Comparison of ENCODE assay signal across 19 mouse cellular contexts in the genomic region with DNA sequence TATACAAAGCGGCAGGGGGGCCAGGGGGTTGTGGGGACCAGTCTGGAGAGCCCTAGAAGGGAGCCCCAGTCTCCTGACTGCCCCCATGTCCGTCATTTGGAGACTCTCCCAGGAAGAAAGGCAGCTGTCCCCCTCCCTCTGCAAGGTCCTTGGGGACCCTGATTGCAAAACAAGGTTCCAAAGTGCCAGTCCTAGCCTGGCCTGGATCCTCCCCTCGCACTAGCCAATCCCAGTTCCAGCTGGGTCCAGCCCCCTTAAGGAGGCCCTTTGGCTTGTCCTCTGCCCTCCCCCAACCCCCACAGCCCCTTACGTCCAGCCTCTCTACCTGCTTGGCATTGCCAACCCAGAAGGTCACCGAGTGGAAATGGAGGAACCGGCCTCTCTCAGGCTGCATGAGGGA. TPM values are rescaled to one million over a fixed set of nuclear protein-coding genes. Genes with fewer than 3 reads are reported as not detected.
DNase-seq lines count a peak whose midpoint lies in the region; ATAC-seq lines count a peak whose summit lies in the region.
"Had no signal": no experiment of that assay in that cellular context is flagged by ENCODE, and none has a peak within 500 bp of the region (broad histone marks: within the 10 kb centered on the region; RNA-seq: fewer than 3 reads in every experiment).

No protein-coding gene starts in this region.

- no peaks in the 10 kb centered on the region for H3K4me1 ChIP-seq in heart, embryonic 11.5 days (ENCODE audit: control insufficient read depth, insufficient read depth, low read length)
- peaks cover 14% of the 10 kb centered on the region; the same call in 1 of the 2 replicates for H3K4me1 ChIP-seq in liver, embryonic 12.5 days
- H3K4me1 ChIP-seq: intestine, embryonic 15.5 days; limb, embryonic 12.5 days had no signal

- peak; percentile 67 for DNase-seq in adrenal gland, postnatal 10 days
- no peak for DNase-seq in adrenal gland, adult 18-20 months (ENCODE audit: low spot score in 2 of 2)
- peak; percentile 28 to 29 for DNase-seq in heart, adult 9 months (ENCODE audit: low spot score in 2 of 2)
- DNase-seq in kidney, adult 8-10 months = peak; percentile 81 to 85
- DNase-seq in embryo, embryonic 10.5 days (ENCODE audit: low spot score) = no peak
- DNase-seq in ovary, postnatal 10 days (ENCODE audit: low spot score) = no peak
- DNase-seq: cerebellum, postnatal 14 days; midbrain, embryonic 14.5 days; thymus, adult 18-20 months had no signal

- no peak overlapping the region for H3K9ac ChIP-seq in heart, embryonic 11.5 days (ENCODE audit: low read depth, low read length)
- no peak overlapping the region for H3K9ac ChIP-seq in liver, embryonic 12.5 days
- H3K9ac ChIP-seq: forebrain, embryonic 13.5 days; hindbrain, embryonic 14.5 days; intestine, embryonic 15.5 days; limb, embryonic 12.5 days had no signal

- no peak overlapping the region for H3K27ac ChIP-seq in heart, embryonic 11.5 days (ENCODE audit: low read depth, low read length)
- H3K27ac ChIP-seq in liver, embryonic 12.5 days = peak overlapping the region; percentile 28; the same call in 1 of the 2 replicates
- H3K27ac ChIP-seq: forebrain, embryonic 13.5 days; heart, adult 2 months; hindbrain, embryonic 14.5 days; intestine, embryonic 15.5 days; limb, embryonic 12.5 days had no signal

- no peak for ATAC-seq in heart, embryonic 11.5 days (replicated peaks; ENCODE audit: insufficient number of reproducible peaks, low FRiP score, low TSS enrichment)
- ATAC-seq in liver, embryonic 12.5 days = peak; percentile 47
- ATAC-seq: forebrain, embryonic 13.5 days; intestine, embryonic 15.5 days had no signal

- no peaks in the 10 kb centered on the region; the same call in 1 of the 2 replicates for H3K27me3 ChIP-seq in heart, embryonic 11.5 days (ENCODE audit: control insufficient read depth, insufficient read depth, low read length)
- H3K27me3 ChIP-seq in liver, embryonic 12.5 days (replicated peaks) = peaks cover 35% of the 10 kb centered on the region
- H3K27me3 ChIP-seq: forebrain, embryonic 13.5 days; intestine, embryonic 15.5 days had no signal

- no peak overlapping the region for H3K4me2 ChIP-seq in heart, embryonic 11.5 days
- H3K4me2 ChIP-seq in liver, embryonic 12.5 days = peak overlapping the region; percentile 2; the same call in 1 of the 2 replicates
- H3K4me2 ChIP-seq: forebrain, embryonic 13.5 days; hindbrain, embryonic 14.5 days; intestine, embryonic 15.5 days; limb, embryonic 12.5 days had no signal

- no peaks in the 10 kb centered on the region for H3K9me3 ChIP-seq in heart, embryonic 11.5 days (replicated peaks; ENCODE audit: control insufficient read depth, low read length)
- no peaks in the 10 kb centered on the region for H3K9me3 ChIP-seq in liver, embryonic 12.5 days (replicated peaks)
- H3K9me3 ChIP-seq: forebrain, embryonic 13.5 days; intestine, embryonic 15.5 days had no signal

- H3K36me3 ChIP-seq in heart, embryonic 11.5 days (ENCODE audit: control insufficient read depth, insufficient read depth, low read length) = no peaks in the 10 kb centered on the region
- no peaks in the 10 kb centered on the region for H3K36me3 ChIP-seq in liver, embryonic 12.5 days
- H3K36me3 ChIP-seq: intestine, embryonic 15.5 days; limb, embryonic 12.5 days had no signal

- WGBS in heart, embryonic 11.5 days (ENCODE audit: insufficient replicate concordance) = 75% methylated on average over 6 of the region's 6 CpGs
- WGBS in liver, embryonic 12.5 days (ENCODE audit: insufficient replicate concordance) = 72% methylated on average over 6 of the region's 6 CpGs

- H3K4me3 ChIP-seq in heart, embryonic 11.5 days (ENCODE audit: low read depth, low read length) = no peak overlapping the region
- no peak overlapping the region for H3K4me3 ChIP-seq in liver, embryonic 12.5 days
- H3K4me3 ChIP-seq: forebrain, embryonic 13.5 days; heart, adult 2 months; intestine, embryonic 15.5 days; limb, embryonic 12.5 days had no signal

RNA-seq across cellular contexts. Expression of gene Hpd, which starts 1.0 kb away (rescaled TPM):
- total RNA-seq in adrenal gland, postnatal 10 days (2021) = 100 to 1,000 TPM in 1 of 2 experiments, 10 to 100 TPM in 1; 65.8 to 142 TPM
- total RNA-seq in adrenal gland, adult 18-20 months (2021) = 1 to 10 TPM; 1.2 to 3.6 TPM
- polyA plus RNA-seq in heart, embryonic 11.5 days (2014; fragmentation: Nextera tagmentation; extraction: Ambion mirVana) = not detected in 2 replicates
- 5.9 and 6.1 TPM in 2 replicates for polyA plus RNA-seq in liver, embryonic 12.5 days (2016; fragmentation: Nextera tagmentation; extraction: Ambion mirVana)
- total RNA-seq: heart, adult 2 months; layer of hippocampus, adult 8-10 months; left cerebral cortex, adult 8-10 months; neutrophil, adult 5-6 weeks had no signal
- polyA plus RNA-seq: forebrain, embryonic 13.5 days; hindbrain, embryonic 14.5 days; limb, embryonic 12.5 days; midbrain, embryonic 14.5 days had no signal

RNA-seq across cellular contexts. Expression of gene Psmd9, which starts 12.3 kb away (rescaled TPM):
- total RNA-seq in adrenal gland, postnatal 10 days (2021) = 10 to 100 TPM; 29.0 to 29.4 TPM
- 10 to 100 TPM; 20.7 to 21.1 TPM for total RNA-seq in adrenal gland, adult 18-20 months (2021)
- polyA plus RNA-seq in heart, embryonic 11.5 days (2014; fragmentation: Nextera tagmentation; extraction: Ambion mirVana) = 59.5 and 66.7 TPM in 2 replicates
- polyA plus RNA-seq in liver, embryonic 12.5 days (2016; fragmentation: Nextera tagmentation; extraction: Ambion mirVana) = 77.4 and 77.8 TPM in 2 replicates

RNA-seq across cellular contexts. Expression of gene Setd1b, which starts 39.5 kb away (rescaled TPM):
- total RNA-seq in adrenal gland, postnatal 10 days (2021) = 10 to 100 TPM; 19.5 to 27.4 TPM
- total RNA-seq in adrenal gland, adult 18-20 months (2021) = 10 to 100 TPM; 19.1 to 25.8 TPM
- polyA plus RNA-seq in heart, embryonic 11.5 days (2014; fragmentation: Nextera tagmentation; extraction: Ambion mirVana) = 6.4 and 8.0 TPM in 2 replicates
- 6.0 and 6.1 TPM in 2 replicates for polyA plus RNA-seq in liver, embryonic 12.5 days (2016; fragmentation: Nextera tagmentation; extraction: Ambion mirVana)

RNA-seq across cellular contexts. Expression of gene Rhof, which starts 49.0 kb away (rescaled TPM):
- total RNA-seq in adrenal gland, postnatal 10 days (2021) = 1 to 10 TPM; 1.6 to 1.8 TPM
- total RNA-seq in adrenal gland, adult 18-20 months (2021) = 1 to 10 TPM in 1 of 2 experiments, under 1 TPM in 1; 0.66 to 1.2 TPM
- polyA plus RNA-seq in heart, embryonic 11.5 days (2014; fragmentation: Nextera tagmentation; extraction: Ambion mirVana) = 1.4 and 1.7 TPM in 2 replicates
- 3.9 and 4.8 TPM in 2 replicates for polyA plus RNA-seq in liver, embryonic 12.5 days (2016; fragmentation: Nextera tagmentation; extraction: Ambion mirVana)

Comparison
In these comparisons a context has a peak if more than half of its experiments do, and no peak if none do; other contexts are left out.
1. DNase-seq: peak in adrenal gland, postnatal 10 days (single experiment), heart, adult 9 months (2 of 2) and kidney, adult 8-10 months (2 of 2); none in adrenal gland, adult 18-20 months (0 of 2), embryo, embryonic 10.5 days (single experiment) and ovary, postnatal 10 days (single experiment).
2. RNA of gene Hpd, which starts 1.0 kb away (total RNA-seq): 65.8 to 142 TPM in adrenal gland, postnatal 10 days; 1.2 to 3.6 TPM in adrenal gland, adult 18-20 months; every median in the first group is over 10 times any median in the second.